Mouse (Mus musculus) bone marrow, adult 2 months (tissue): ENCODE measurements at regions not wholly inside any gene's neighbourhood (a gene's known extent, or its start where the extent isn't known, plus 50 kb on each side); places are given as distances from the start of the nearest gene placed in this dataset.

Experiments used
- CTCF ChIP-seq: fragments of 200-500 bp; IDR thresholded peaks from 2 replicates; pipeline ENCODE4 v1.5.1; 2011; ENCODE audit warnings: low read length, control low read depth; ENCODE audit not compliant: control insufficient read depth, insufficient read depth
- POLR2A ChIP-seq: fragments of 200-500 bp; IDR thresholded peaks from 2 replicates; pipeline ENCODE4 v1.6.1; 2011; ENCODE audit warnings: low read depth, mild to moderate bottlenecking, control low read depth, low read length, borderline replicate concordance; ENCODE audit not compliant: control insufficient read depth

DNA sequence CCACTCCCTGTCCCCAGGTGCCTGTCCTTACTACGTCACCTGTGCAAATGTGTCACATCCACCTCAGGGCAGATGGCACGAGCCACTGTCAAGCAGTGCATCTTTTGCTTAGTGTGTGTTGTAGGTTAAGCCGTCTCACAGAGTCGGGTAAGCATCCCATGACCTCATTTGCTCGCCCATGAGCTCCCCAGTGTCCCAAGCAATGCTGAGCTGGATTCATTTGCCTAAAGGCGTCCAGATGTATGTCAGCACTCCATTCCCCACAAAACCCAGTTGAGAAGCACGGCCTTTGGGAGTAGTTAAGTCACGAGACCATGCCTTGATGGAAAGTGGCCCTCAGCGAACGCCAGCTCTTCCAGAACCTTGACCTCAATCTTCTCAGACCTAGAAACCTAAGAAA, 242.7 kb upstream of the Sulf2 start:
- TF ChIP-seq CTCF = no peak
- TF ChIP-seq POLR2A = no peak
